Mouse (Mus musculus): ENCODE measurements around the gene Kat2a. TPM values are rescaled to one million over a fixed set of nuclear protein-coding genes. Genes with fewer than 3 reads are reported as not detected.

Gene Kat2a
- polyA plus RNA-seq, 1 experiment from 2014 or later = 60.1 TPM

DNA sequence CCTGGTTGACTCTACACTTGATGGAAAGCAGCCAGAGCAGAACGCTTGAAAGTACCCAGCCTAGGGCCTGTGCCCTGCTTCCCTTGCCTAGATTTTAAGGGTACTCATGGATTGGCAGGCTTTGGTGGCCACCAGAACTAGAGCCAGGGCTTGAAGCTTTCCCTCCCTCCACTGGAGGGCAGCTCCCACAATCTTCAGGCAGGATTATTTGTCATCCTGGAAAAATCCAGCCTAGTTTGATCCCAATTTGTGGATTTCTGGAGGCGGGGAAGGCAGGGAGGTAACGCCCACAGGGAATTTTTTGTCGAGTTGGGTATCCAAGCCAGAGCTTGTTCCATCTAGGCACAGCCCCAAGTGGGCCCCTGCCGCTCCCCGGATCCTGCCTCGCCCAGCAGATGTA, 21.9 kb downstream of the Kat2a start:
- no peak overlapping the region for H3K4me2 ChIP-seq (ENCODE audit: low read depth, severe bottlenecking)
- WGBS = 71% methylated on average over 7 of the region's 7 CpGs
- no peaks in the 10 kb centered on the region; the same call in 1 of the 2 replicates for H3K4me1 ChIP-seq (ENCODE audit: control insufficient read depth, insufficient read depth, low read length)

DNA sequence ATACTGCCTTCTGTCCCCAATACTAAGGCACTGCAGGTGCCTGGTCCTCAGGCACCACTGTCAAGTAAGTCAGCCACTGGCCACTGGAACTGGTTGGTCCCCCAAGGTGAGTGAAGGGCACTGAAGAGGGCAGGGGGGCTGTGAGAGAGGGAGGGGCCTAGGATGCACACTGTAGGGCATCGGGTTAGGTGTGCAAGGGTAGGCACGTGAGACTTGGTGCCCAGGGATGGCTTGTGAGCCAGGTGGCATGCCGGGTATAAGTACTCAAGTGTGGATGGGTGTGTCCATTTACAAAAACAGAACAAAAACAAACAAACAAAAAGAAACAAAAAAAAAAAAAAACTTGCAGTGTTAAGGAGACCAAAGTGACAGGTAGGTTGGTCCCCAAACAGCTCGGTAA, 23.8 kb downstream of the Kat2a start:
- WGBS = 84% methylated on average over 4 of the region's 4 CpGs
- ATAC-seq (ENCODE audit: insufficient number of reproducible peaks, low FRiP score, low TSS enrichment, low read depth) (no peak), DNase-seq (ENCODE audit: low spot score) (no peak)
- Histone ChIP-seq H3K9me3 (ENCODE audit: control insufficient read depth, low read length) (no peaks in the 10 kb centered on the region), H3K4me3 (ENCODE audit: low read depth, low read length) (no peak overlapping the region), H3K9ac (ENCODE audit: low read length) (no peak overlapping the region), H3K27me3 (ENCODE audit: control insufficient read depth, insufficient read depth, low read length) (peaks cover 21% of the 10 kb centered on the region), H3K4me1 (ENCODE audit: control insufficient read depth, insufficient read depth, low read length) (no peaks in the 10 kb centered on the region; the same call in 1 of the 2 replicates), H3K27ac (replicated peaks; ENCODE audit: low read depth, low read length) (no peak overlapping the region), H3K36me3 (ENCODE audit: control insufficient read depth, insufficient read depth, low read length) (no peaks in the 10 kb centered on the region), H3K4me2 (ENCODE audit: low read depth, severe bottlenecking) (no peak overlapping the region)

More for the DNA sequence above, 21.9 kb downstream of the Kat2a start:
- H3K9ac ChIP-seq (ENCODE audit: low read length) = no peak overlapping the region
- peaks cover 21% of the 10 kb centered on the region for H3K27me3 ChIP-seq (ENCODE audit: control insufficient read depth, insufficient read depth, low read length)
- no peaks in the 10 kb centered on the region for H3K36me3 ChIP-seq (ENCODE audit: control insufficient read depth, insufficient read depth, low read length)
- H3K27ac ChIP-seq (replicated peaks; ENCODE audit: low read depth, low read length) = no peak overlapping the region
- DNase-seq (ENCODE audit: low spot score) (no peak), ATAC-seq (ENCODE audit: insufficient number of reproducible peaks, low FRiP score, low TSS enrichment, low read depth) (no peak)
- no peaks in the 10 kb centered on the region for H3K9me3 ChIP-seq (ENCODE audit: control insufficient read depth, low read length)
- no peak overlapping the region for H3K4me3 ChIP-seq (ENCODE audit: low read depth, low read length)

GRCm38 (mm10) chr11:100687265-100687664, 25.0 kb downstream of the Kat2a start:
- no peaks in the 10 kb centered on the region for H3K9me3 ChIP-seq (ENCODE audit: control insufficient read depth, low read length)
- H3K27ac ChIP-seq (replicated peaks; ENCODE audit: low read depth, low read length) = no peak overlapping the region
- DNase-seq (ENCODE audit: low spot score) = no peak
- H3K9ac ChIP-seq (ENCODE audit: low read length) = no peak overlapping the region
- WGBS = 81% methylated on average over 7 of the region's 7 CpGs
- no peaks in the 10 kb centered on the region for H3K4me1 ChIP-seq (ENCODE audit: control insufficient read depth, insufficient read depth, low read length)
- no peaks in the 10 kb centered on the region for H3K36me3 ChIP-seq (ENCODE audit: control insufficient read depth, insufficient read depth, low read length)
- no peak for ATAC-seq (ENCODE audit: insufficient number of reproducible peaks, low FRiP score, low TSS enrichment, low read depth)
- no peak overlapping the region for H3K4me2 ChIP-seq (ENCODE audit: low read depth, severe bottlenecking)
- H3K27me3 ChIP-seq (ENCODE audit: control insufficient read depth, insufficient read depth, low read length) = peaks cover 16% of the 10 kb centered on the region
- H3K4me3 ChIP-seq (ENCODE audit: low read depth, low read length) = no peak overlapping the region

DNA sequence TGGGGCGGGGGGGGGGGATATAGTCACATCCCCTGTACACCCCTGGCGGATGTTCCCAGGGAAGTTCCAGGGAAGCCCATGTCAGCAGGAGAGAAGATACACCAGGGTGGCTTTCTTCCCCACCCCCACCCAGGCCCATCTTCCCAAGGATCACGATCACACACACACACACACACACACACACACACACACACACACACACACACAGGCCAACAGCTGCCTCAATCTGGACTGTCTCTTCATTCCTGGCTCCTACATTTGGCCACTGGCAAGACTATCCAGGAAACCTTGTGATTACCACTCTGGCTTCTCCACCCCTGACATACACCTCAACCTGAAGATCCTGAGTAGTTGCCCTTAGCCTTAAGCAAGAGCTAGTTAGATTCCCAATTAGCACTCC, 26.9 kb downstream of the Kat2a start:
- no peak overlapping the region for H3K27ac ChIP-seq (replicated peaks; ENCODE audit: low read depth, low read length)
- no peaks in the 10 kb centered on the region for H3K36me3 ChIP-seq (ENCODE audit: control insufficient read depth, insufficient read depth, low read length)
- H3K4me1 ChIP-seq (ENCODE audit: control insufficient read depth, insufficient read depth, low read length) = no peaks in the 10 kb centered on the region
- no peak for ATAC-seq (ENCODE audit: insufficient number of reproducible peaks, low FRiP score, low TSS enrichment, low read depth)
- WGBS = 94% methylated on average over 2 of the region's 3 CpGs
- H3K9ac ChIP-seq (ENCODE audit: low read length) = no peak overlapping the region
- H3K27me3 ChIP-seq (ENCODE audit: control insufficient read depth, insufficient read depth, low read length) = no peaks in the 10 kb centered on the region
- H3K9me3 ChIP-seq (ENCODE audit: control insufficient read depth, low read length) = no peaks in the 10 kb centered on the region
- DNase-seq (ENCODE audit: low spot score) = no peak
- no peak overlapping the region for H3K4me3 ChIP-seq (ENCODE audit: low read depth, low read length)
- H3K4me2 ChIP-seq (ENCODE audit: low read depth, severe bottlenecking) = no peak overlapping the region

DNA sequence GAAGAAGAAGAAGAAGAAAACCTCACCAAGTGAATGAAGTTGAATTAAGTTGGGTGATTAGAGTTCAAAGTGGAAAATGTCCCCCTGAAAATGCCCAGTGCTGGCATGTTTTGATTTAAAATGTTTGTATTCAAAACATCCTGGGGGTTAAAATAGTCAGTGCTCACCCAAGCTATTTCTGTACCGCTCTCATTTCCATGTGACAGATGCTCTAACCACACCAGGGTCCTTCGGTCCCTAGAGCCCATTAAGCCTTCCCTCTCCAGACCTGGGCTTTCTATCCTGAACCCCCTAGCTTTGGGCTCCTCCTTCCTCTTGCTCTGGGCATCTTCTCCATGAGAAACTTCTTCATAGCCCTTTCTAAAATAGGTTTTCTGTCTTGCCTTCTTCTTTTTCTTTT, 28.2 kb downstream of the Kat2a start:
- Histone ChIP-seq H3K27ac (replicated peaks; ENCODE audit: low read depth, low read length) (no peak overlapping the region), H3K4me1 (ENCODE audit: control insufficient read depth, insufficient read depth, low read length) (no peaks in the 10 kb centered on the region), H3K36me3 (ENCODE audit: control insufficient read depth, insufficient read depth, low read length) (no peaks in the 10 kb centered on the region), H3K4me3 (ENCODE audit: low read depth, low read length) (no peak overlapping the region), H3K9me3 (ENCODE audit: control insufficient read depth, low read length) (no peaks in the 10 kb centered on the region), H3K4me2 (ENCODE audit: low read depth, severe bottlenecking) (no peak overlapping the region), H3K27me3 (ENCODE audit: control insufficient read depth, insufficient read depth, low read length) (no peaks in the 10 kb centered on the region), H3K9ac (ENCODE audit: low read length) (no peak overlapping the region)
- 90% methylated on average over 2 of the region's 2 CpGs for WGBS
- ATAC-seq (ENCODE audit: insufficient number of reproducible peaks, low FRiP score, low TSS enrichment, low read depth) = no peak
- DNase-seq (ENCODE audit: low spot score) = no peak

- Histone ChIP-seq H3K36me3 (ENCODE audit: control insufficient read depth, insufficient read depth, low read length) (no peaks in the 10 kb centered on the region), H3K27me3 (ENCODE audit: control insufficient read depth, insufficient read depth, low read length) (no peaks in the 10 kb centered on the region), H3K9me3 (ENCODE audit: control insufficient read depth, low read length) (no peaks in the 10 kb centered on the region), H3K4me3 (ENCODE audit: low read depth, low read length) (no peak overlapping the region), H3K4me1 (ENCODE audit: control insufficient read depth, insufficient read depth, low read length) (no peaks in the 10 kb centered on the region), H3K9ac (ENCODE audit: low read length) (no peak overlapping the region), H3K27ac (replicated peaks; ENCODE audit: low read depth, low read length) (no peak overlapping the region), H3K4me2 (ENCODE audit: low read depth, severe bottlenecking) (no peak overlapping the region)
- DNase-seq (ENCODE audit: low spot score) = no peak
- no peak for ATAC-seq (ENCODE audit: insufficient number of reproducible peaks, low FRiP score, low TSS enrichment, low read depth)
- 70% methylated on average over 5 of the region's 5 CpGs for WGBS
These were observed 29.7 kb downstream of the Kat2a start for GRCm38 (mm10) chr11:100682526-100682925.

DNA sequence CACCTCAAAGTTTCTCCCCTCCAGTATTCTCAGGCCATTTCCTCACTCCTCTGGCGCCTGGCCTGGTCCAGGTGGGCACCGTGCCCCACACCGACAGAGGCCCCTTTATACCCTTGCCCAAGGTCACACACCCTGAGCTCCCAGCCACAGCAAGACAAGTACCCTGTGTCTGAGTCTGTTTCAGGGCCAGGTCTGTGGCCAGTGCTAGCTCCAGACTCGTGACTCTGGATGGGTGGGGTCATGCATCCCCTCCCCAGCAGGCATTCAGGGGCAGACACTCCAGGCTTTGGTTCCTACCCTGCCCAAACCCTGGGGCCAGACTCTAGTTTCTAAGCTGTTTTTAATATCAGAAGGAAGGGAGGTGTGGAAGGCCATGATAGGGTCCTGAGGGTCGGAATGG, 30.4 kb downstream of the Kat2a start:
- H3K27me3 ChIP-seq (ENCODE audit: control insufficient read depth, insufficient read depth, low read length) = no peaks in the 10 kb centered on the region
- H3K4me1 ChIP-seq (ENCODE audit: control insufficient read depth, insufficient read depth, low read length) = no peaks in the 10 kb centered on the region
- no peak overlapping the region for H3K4me2 ChIP-seq (ENCODE audit: low read depth, severe bottlenecking)
- DNase-seq (ENCODE audit: low spot score) (no peak), ATAC-seq (ENCODE audit: insufficient number of reproducible peaks, low FRiP score, low TSS enrichment, low read depth) (no peak)
- H3K36me3 ChIP-seq (ENCODE audit: control insufficient read depth, insufficient read depth, low read length) = no peaks in the 10 kb centered on the region
- 80% methylated on average over 5 of the region's 5 CpGs for WGBS
- H3K4me3 ChIP-seq (ENCODE audit: low read depth, low read length) = no peak overlapping the region
- H3K9me3 ChIP-seq (ENCODE audit: control insufficient read depth, low read length) = no peaks in the 10 kb centered on the region
- no peak overlapping the region for H3K9ac ChIP-seq (ENCODE audit: low read length)
- H3K27ac ChIP-seq (replicated peaks; ENCODE audit: low read depth, low read length) = no peak overlapping the region

- Histone ChIP-seq H3K27ac (replicated peaks; ENCODE audit: low read depth, low read length) (no peak overlapping the region), H3K4me1 (ENCODE audit: control insufficient read depth, insufficient read depth, low read length) (0 out of 2 replicates have a peak, but pooled peaks cover 3% of the 10 kb centered on the region), H3K4me3 (ENCODE audit: low read depth, low read length) (no peak overlapping the region), H3K27me3 (ENCODE audit: control insufficient read depth, insufficient read depth, low read length) (no peaks in the 10 kb centered on the region), H3K4me2 (ENCODE audit: low read depth, severe bottlenecking) (no peak overlapping the region), H3K9me3 (ENCODE audit: control insufficient read depth, low read length) (no peaks in the 10 kb centered on the region), H3K9ac (ENCODE audit: low read length) (no peak overlapping the region), H3K36me3 (ENCODE audit: control insufficient read depth, insufficient read depth, low read length) (no peaks in the 10 kb centered on the region)
- 60% methylated on average over 7 of the region's 7 CpGs for WGBS
- no peak for DNase-seq (ENCODE audit: low spot score)
- ATAC-seq (ENCODE audit: insufficient number of reproducible peaks, low FRiP score, low TSS enrichment, low read depth) = no peak
These were observed 34.5 kb downstream of the Kat2a start for GRCm38 (mm10) chr11:100677810-100678209.

GRCm38 (mm10) chr11:100673169-100673568, 39.1 kb downstream of the Kat2a start:
- Histone ChIP-seq H3K9ac (ENCODE audit: low read length) (peak overlapping the region; percentile 58), H3K9me3 (ENCODE audit: control insufficient read depth, low read length) (no peaks in the 10 kb centered on the region), H3K27me3 (ENCODE audit: control insufficient read depth, insufficient read depth, low read length) (no peaks in the 10 kb centered on the region), H3K4me2 (ENCODE audit: low read depth, severe bottlenecking) (peak overlapping the region; percentile 41), H3K36me3 (ENCODE audit: control insufficient read depth, insufficient read depth, low read length) (no peaks in the 10 kb centered on the region), H3K27ac (replicated peaks; ENCODE audit: low read depth, low read length) (no peak overlapping the region), H3K4me3 (ENCODE audit: low read depth, low read length) (peak overlapping the region; percentile 15), H3K4me1 (ENCODE audit: control insufficient read depth, insufficient read depth, low read length) (0 out of 2 replicates have a peak, but pooled peaks cover 3% of the 10 kb centered on the region)
- WGBS = 5% methylated on average over 23 of the region's 23 CpGs
- ATAC-seq (ENCODE audit: insufficient number of reproducible peaks, low FRiP score, low TSS enrichment, low read depth) (no peak), DNase-seq (ENCODE audit: low spot score) (peak; percentile 63)
